Mouse (Mus musculus): ENCODE measurements around the gene Ube2cbp.

Ube2cbp gene

DNA sequence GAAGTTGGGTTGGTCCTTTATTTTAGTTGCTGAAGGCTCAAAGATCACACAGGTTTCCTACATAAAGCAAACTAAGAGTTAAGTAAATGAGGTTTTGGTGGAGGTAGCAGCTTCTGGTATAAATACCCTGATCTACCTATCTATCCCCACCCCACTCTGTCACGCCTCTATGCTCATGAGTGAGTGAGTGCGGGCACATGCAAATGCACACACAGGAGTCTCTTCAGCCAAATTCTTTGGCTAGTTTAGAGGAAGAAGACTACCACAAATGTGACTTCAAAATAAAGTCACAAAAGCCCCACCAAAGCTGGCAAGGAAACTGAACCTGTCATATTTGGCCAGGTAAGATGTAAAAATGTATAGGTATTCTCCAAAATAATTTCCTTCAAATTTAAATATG lies 149.1 kb downstream of the Ube2cbp start:
- no peak for DNase-seq (ENCODE audit: low spot score)

DNA sequence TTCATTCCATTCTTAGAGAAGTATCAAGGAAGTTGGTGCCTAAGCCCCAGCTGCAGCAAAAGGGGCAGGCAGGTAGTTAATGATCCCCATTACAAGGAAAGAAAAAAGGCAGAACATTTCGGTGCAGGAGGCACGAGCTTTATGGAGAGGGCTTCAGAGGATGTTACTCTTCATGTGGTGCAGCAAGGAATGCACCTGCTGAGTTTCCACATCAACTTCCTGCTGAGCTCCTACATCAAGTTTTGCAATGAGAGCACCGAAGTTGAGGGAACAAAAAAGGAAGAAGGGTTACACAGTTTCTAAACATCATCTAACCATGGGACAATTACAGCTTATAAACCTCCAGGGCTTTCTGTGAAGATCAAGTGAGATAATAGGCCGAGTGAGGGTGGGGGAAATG lies 156.1 kb downstream of the Ube2cbp start:
- DNase-seq (ENCODE audit: low spot score) = no peak

DNA sequence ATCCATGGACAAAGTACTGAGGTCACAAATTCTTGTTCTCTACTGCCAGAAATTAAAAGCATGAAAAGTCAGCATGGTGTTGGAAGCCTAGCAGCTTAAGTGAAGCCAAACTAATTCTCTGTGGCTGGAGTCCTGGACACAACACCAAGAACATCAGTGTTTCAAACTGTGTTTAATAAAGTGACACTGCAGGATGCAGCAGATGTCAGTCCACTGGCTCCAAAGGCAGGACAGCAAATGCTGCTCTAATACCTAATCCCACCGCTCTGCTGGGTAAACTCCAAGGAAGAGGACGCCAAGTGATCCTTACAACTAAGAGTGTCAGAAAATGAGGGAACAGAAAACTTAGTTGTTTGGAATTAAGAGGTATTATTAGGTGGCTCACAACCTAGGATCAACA lies 158.2 kb downstream of the Ube2cbp start:
- no peak for DNase-seq (ENCODE audit: low spot score)

DNA sequence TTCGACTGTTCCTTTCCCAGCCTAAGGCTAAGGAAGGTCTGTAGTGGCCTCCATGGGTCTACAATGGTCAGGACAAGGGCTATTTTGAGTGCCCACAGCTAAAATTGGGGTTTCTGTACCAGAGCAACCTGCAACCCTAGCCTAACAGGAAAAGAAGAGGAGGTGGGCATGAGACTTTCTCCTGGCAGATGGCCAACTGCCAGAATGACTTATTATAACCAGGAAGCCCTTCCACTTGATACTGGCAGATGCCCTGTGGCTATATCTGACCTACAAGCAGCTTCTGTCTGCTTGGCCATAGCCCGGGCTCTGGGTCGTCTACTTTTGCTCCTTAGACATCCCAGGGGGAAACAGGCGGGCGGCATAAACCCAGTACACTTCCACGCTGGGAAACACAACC lies 163.3 kb downstream of the Ube2cbp start:
- no peak for DNase-seq (ENCODE audit: low spot score)

DNA sequence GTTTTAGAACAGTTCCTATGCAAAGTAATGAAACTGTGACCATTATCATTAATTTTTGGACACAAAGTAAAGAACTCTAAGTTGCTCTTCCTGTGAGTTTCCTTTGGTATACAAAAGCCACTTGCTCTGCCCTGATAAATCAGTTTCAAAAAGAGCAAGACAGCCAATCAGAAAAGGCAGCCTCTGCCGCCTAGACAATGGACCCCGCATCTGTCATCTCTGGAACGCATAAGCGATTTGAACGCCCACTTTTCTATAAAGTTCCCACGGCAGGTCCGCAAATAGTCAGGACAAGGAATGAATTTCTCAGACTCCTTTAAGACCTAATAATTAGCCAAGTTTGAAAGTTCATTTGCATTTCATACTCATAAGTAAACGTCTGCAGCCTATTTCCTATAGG lies 166.2 kb downstream of the Ube2cbp start:
- no peak for DNase-seq (ENCODE audit: low spot score)

DNA sequence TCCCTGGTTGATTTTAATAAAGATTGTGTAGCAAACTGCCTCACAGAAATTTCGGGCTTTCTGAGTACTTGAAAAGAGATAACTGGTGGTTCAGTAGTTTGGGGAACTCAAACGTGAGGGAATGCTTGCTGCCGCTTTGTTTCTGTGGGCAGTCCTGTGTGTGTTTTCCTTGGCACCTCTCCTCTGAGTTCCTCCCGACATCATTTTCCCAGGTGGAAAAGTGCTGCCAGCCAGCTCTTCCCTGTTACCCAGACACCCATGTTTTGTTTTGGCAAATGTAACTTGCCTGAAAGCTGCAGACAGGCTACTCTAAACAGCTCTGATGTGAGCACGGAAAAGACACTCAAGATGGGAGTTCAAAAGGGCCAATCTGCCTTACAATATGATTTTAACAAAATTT lies 166.6 kb downstream of the Ube2cbp start:
- DNase-seq (ENCODE audit: low spot score) = no peak

DNA sequence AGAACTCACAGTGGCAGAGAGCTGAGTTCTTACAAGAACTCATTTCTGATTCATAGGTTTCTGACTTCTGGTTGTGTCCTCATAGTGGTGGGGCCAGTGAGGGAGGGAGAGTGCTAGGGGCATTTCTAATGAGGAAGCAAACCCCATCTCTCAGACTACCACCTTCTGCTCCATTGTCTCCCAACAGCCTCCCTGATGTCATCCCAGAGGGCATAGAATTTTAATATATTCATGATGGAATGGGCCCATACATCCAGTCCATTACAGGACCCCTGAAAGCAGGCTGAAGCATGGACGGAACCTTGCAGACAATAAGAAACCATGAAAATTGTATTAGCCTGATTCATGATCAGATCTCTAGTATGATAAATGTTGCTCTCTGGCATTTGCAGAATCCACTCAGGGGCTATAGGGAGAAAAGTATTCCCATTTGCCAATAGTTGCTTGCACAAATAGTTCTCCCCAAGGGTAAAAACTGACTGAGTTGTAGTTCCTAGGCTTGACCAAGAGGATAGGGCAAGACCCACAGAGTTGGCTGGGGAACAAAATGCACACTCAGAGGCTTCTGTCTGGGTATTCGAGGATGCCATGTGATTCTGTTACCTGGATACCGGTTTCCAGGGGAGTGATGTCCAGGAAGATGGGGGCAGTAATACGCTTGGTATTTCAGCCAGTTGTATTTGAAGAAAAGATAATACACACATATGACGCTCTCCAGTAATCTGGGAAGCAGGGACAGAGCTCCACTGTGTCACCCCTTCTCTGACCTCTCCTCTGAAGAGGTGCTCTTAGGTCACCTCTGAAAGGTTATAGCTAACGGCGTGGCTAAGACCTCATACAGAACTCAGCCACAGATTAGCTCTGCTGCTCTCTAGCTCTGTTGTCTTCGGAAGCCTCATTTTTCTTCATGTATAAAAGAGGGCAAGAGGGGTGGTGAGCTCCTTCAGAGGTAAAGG lies 167.8 kb downstream of the Ube2cbp start:
- DNase-seq (ENCODE audit: low spot score) = no peak

- no peak for DNase-seq (ENCODE audit: low spot score)
These were observed 177.2 kb downstream of the Ube2cbp start for GRCm38 (mm10) chr9:86287570-86287954.

- DNase-seq (ENCODE audit: low spot score) = no peak
These were observed 177.8 kb downstream of the Ube2cbp start for GRCm38 (mm10) chr9:86286830-86287569.

DNA sequence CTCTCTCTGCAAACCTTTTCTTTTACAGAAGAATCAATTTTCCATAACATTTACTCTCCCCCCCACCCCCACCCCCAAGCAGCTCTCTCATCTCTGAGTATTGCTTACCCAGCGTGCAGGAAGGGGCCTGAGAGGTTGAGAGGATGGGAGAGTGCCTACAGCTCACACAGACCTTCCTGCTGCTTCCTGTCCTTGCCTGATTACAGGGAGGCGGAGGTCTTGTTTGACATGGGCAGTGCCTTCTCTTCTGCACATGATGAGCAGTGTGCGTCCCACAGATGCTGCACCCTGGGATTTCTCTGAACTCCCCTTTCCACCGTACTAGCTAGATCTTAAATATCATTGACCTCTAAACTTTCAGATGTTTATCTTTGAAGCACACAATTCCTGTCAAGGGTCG lies 182.2 kb downstream of the Ube2cbp start:
- DNase-seq (ENCODE audit: low spot score) = no peak

DNA sequence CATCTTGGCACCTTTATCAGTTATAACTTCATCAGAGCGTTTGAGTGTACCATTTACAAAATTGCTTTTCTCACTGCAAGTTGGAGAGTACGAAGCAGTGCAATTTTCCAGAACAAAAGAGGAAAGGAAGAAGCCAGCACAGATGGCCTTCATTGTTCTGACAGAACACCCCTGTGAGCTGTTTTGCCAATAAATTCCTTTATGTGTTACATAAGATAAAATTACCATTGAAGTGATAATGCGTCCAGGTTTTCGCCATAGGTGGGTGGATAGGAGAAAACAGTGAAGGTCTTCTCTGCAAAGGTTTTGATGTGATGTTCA lies 183.6 kb downstream of the Ube2cbp start:
- DNase-seq (ENCODE audit: low spot score) = no peak

DNA sequence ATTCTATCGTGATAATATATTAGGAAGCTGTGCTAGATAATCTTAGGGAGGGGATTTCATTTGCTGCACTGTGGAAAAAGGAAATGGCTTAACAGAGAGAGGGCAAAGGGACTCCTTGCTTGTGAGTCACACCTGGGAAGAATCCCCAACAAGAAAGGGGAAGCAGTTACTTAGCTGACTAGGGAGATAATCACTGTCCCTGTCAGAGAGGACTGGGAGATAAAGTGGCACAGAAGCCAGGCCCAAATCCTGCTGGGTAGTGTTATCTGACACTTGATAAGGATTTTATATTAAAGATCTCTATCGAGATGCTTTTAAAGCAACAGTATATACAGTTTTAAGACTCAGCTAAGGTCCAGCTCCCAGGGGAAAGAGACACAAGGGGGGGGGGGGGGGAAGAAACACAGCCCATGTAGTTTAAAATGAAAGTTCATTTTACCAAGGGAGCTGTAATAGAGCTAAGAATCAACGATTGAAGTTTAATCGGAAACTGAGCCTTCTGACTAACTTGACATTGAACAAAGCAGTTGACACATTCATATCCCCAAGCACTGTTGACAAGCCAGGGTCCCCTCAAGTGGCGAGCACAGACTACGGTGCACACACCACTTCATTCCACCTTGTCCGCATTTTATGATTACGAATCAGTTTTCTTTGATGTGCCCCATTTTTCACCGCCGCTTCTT lies 184.1 kb downstream of the Ube2cbp start:
- no peak for DNase-seq (ENCODE audit: low spot score)

DNA sequence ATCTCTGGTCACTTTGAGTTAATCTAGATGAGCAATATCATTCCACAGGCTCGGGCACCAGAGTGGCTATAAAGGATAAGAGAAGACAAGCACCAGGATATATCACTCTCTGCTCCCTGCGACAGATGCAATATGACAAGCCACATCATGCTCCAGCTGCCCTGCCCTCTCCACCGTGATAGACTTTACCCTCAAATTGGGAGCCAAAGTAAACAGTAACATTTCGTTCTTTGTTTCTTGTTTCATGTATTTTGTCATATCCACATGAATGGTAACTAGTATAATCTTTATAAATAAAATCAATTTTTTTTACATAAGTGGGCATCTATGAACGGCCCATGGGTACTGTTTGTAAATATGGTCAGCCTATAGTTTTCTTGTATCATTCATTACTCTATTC lies 195.2 kb downstream of the Ube2cbp start:
- no peak for DNase-seq (ENCODE audit: low spot score)

DNA sequence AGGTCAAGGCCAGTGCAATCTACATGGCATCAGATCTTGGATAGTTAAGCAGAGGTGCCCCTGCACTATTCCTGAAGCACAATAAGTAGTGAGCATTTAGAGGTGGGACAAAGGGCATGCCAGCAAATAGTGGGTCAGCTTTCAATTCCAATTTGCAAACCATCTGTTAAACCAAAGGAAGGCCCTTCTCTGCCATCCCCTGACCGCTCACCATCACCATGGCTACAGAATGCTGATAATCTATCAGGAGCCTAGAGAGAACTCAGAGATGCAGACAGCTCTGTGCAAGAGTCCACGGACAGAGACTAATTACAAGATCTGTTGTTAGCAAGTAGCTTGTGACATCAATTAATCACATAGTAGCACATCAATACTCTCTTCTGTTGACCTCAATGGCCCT lies 198.1 kb downstream of the Ube2cbp start:
- DNase-seq (ENCODE audit: low spot score) = no peak
